Mouse (Mus musculus) cortical plate, adult 2 months (tissue): Measurements from ENCODE around the gene Ppm1d.

Experiments
- CTCF ChIP-seq: fragments of 200-500 bp; IDR thresholded peaks from 2 replicates; pipeline ENCODE4 v1.5.1; 2011; ENCODE audit warnings: mild to moderate bottlenecking, control low read depth, low read length; ENCODE audit not compliant: insufficient read depth; ENCODE audit errors: extremely low read depth
- POLR2A ChIP-seq: fragments of 200-500 bp; IDR thresholded peaks from 2 replicates; pipeline ENCODE4 v1.6.1; 2011; ENCODE audit warnings: mild to moderate bottlenecking, low read length, control low read depth; ENCODE audit not compliant: insufficient read depth; ENCODE audit errors: extremely low read depth

GRCm38 (mm10) chr11:85340070-85340616 is 29.1 kb downstream of the Ppm1d start:
- TF ChIP-seq CTCF = no peak
- no peak for TF ChIP-seq POLR2A
